Mouse (Mus musculus) midbrain, embryonic 15.5 days (tissue): ENCODE data around the gene Aoc1. TPM values are rescaled to one million over a fixed set of nuclear protein-coding genes. Genes with fewer than 3 reads are reported as not detected.

Experiments
- ATAC-seq: fragments of 200-750 bp; cut with Nextera tagmentation; replicated peaks from 2 replicates; pipeline ENCODE4 v1.8.0; 2017; ENCODE audit warnings: moderate TSS enrichment
- H3K27ac ChIP-seq: fragments of 300-500 bp; sonication (generic); 2 replicates; pipeline ENCODE4 v1.5.1; 2015; ENCODE audit warnings: mild to moderate bottlenecking, inconsistent platforms
- H3K27me3 ChIP-seq: fragments of 300-500 bp; sonication (generic); replicated peaks from 2 replicates; pipeline ENCODE4 v1.6.1; 2015; ENCODE audit warnings: inconsistent platforms
- H3K36me3 ChIP-seq: fragments of 300-500 bp; sonication (generic); replicated peaks from 2 replicates; pipeline ENCODE4 v1.6.1; 2015; ENCODE audit warnings: inconsistent platforms
- H3K4me1 ChIP-seq: fragments of 300-500 bp; sonication (generic); 2 replicates; pipeline ENCODE4 v1.6.1; 2015; ENCODE audit warnings: inconsistent platforms
- H3K4me2 ChIP-seq: fragments of 300-500 bp; sonication (generic); 2 replicates; pipeline ENCODE4 v1.6.1; 2015; ENCODE audit warnings: inconsistent platforms, mild to moderate bottlenecking, moderate library complexity
- H3K4me3 ChIP-seq: fragments of 300-500 bp; sonication (generic); 2 replicates; pipeline ENCODE4 v1.5.1; 2015; ENCODE audit warnings: mild to moderate bottlenecking, inconsistent platforms
- H3K9ac ChIP-seq: fragments of 300-500 bp; sonication (generic); 2 replicates; pipeline ENCODE4 v1.6.1; 2015; ENCODE audit warnings: mild to moderate bottlenecking, inconsistent platforms
- H3K9me3 ChIP-seq: fragments of 300-500 bp; sonication (generic); 2 replicates; pipeline ENCODE4 v1.6.1; 2016; ENCODE audit warnings: inconsistent platforms
- WGBS: fragments of 180-500 bp; shearing (Covaris S2); methylation state at CpG from one replicate; pipeline ENCODE4 v1.1.7; 2015; ENCODE audit warnings: mixed read lengths; 5-methylcytosine and 5-hydroxymethylcytosine counted together
- polyA plus RNA-seq: library from polyadenylated mRNA; unstranded; fragments of >200 nt; fragmentation: Nextera tagmentation; extraction: Ambion mirVana; gene quantifications from 2 replicates; pipeline ENCODE4 v1.2.1, GENCODE M21; 2015

The Aoc1 gene
- polyA plus RNA-seq, 1 experiment from 2014 or later: not detected

DNA sequence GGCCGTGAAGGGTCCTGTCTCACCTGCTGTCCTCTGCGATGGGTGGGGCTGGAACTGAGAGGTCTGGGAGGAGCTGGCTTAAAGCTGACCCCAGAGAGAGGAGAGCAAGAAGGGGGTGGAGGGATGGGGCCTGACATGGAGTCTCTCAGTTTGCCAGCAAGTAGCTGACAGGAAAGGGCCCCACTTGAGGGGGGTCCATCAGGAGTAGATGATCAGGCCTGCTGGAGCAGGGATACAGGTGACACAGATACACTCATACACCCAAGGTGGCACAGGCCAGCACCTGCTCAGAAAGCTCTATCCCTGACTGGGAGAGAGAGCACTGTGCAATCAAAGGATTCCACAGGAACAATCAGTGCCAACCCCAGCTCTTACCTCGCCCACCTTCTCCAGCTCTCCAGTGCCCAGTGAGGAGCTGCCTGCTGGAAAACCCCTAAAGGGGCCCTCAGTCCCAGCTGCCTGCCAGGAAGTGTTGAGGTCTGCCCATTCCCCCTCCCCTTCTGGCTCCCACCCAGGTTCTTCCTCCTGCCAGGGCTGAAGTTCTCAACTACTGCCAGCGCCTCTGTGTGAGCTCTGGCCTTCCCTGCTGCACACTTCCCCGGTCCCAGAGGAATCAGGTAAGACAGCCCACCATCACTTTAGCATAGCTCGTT, 31.6 kb upstream of the Aoc1 start, which contains the start of gene Tmem176b:
TSS of gene Tmem176b (minus strand) at position 524 of the 653 bp plus-strand sequence.
- 12% methylated on average over 6 of the region's 6 CpGs for WGBS
- H3K4me1 ChIP-seq: peaks cover 29% of the 10 kb centered on the region
- peak within 1 kb of the TSS; percentile 58 for H3K4me2 ChIP-seq
- H3K27ac ChIP-seq: peak within 1 kb of the TSS; percentile 78
- no peaks in the 10 kb centered on the region for H3K36me3 ChIP-seq
- peak within 1 kb of the TSS; percentile 46 for H3K9ac ChIP-seq
- no peaks in the 10 kb centered on the region for H3K9me3 ChIP-seq
- peak within 1 kb of the TSS; percentile 41 for H3K4me3 ChIP-seq
- peak; percentile 93 for ATAC-seq
- no peaks in the 10 kb centered on the region for H3K27me3 ChIP-seq

DNA sequence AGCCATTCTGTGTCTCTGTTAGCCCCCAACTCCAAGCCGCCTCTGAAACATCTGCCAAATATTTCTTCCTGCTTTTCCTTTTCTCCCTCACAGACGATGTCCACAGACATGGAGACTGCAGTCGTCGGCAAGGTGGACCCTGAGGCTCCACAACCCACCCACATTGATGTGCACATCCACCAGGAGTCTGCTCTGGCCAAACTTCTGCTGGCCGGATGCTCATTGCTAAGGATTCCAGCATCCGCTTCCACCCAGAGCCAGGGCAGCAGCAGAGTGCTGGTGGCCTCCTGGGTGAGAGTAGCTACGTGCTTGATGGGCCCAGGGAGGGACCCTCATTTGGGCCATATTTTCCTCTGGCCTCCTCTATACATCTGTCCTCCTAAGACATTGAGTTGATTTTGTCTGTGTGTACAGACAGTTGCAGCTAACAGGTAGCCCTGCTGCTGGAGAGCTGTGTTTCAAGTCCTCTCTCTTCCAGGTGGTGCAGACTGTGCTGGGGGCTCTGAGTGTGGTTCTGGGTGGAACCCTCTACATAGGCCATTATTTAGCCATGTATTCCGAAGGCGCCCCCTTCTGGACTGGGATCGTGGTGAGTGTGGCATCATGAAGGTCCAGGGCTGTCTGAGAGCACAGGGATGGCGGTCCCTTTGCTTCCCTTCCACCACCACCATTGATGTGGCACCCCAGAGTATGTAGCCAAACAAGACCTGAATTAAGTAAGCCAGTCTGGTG, 30.4 kb upstream of the Aoc1 start:
- Histone ChIP-seq H3K27ac (no peak overlapping the region), H3K9ac (no peak overlapping the region), H3K4me3 (0 out of 2 replicates have a peak overlapping the region, but pooled peaks have one; percentile 41), H3K4me1 (peaks cover 29% of the 10 kb centered on the region), H3K27me3 (no peaks in the 10 kb centered on the region), H3K9me3 (no peaks in the 10 kb centered on the region), H3K36me3 (no peaks in the 10 kb centered on the region), H3K4me2 (peak overlapping the region; percentile 58)
- 79% methylated on average over 11 of the region's 11 CpGs for WGBS
- no peak for ATAC-seq

- no peak overlapping the region for H3K4me3 ChIP-seq
- WGBS: 71% methylated on average over 4 of the region's 4 CpGs
- no peak overlapping the region for H3K9ac ChIP-seq
- no peaks in the 10 kb centered on the region for H3K27me3 ChIP-seq
- no peaks in the 10 kb centered on the region for H3K36me3 ChIP-seq
- H3K9me3 ChIP-seq: no peaks in the 10 kb centered on the region
- H3K4me2 ChIP-seq: no peak overlapping the region
- ATAC-seq: no peak
- no peak overlapping the region for H3K27ac ChIP-seq
- peaks cover 22% of the 10 kb centered on the region for H3K4me1 ChIP-seq
Observed at GRCm38 (mm10) chr6:48845086-48845485, 27.6 kb upstream of the Aoc1 start.

DNA sequence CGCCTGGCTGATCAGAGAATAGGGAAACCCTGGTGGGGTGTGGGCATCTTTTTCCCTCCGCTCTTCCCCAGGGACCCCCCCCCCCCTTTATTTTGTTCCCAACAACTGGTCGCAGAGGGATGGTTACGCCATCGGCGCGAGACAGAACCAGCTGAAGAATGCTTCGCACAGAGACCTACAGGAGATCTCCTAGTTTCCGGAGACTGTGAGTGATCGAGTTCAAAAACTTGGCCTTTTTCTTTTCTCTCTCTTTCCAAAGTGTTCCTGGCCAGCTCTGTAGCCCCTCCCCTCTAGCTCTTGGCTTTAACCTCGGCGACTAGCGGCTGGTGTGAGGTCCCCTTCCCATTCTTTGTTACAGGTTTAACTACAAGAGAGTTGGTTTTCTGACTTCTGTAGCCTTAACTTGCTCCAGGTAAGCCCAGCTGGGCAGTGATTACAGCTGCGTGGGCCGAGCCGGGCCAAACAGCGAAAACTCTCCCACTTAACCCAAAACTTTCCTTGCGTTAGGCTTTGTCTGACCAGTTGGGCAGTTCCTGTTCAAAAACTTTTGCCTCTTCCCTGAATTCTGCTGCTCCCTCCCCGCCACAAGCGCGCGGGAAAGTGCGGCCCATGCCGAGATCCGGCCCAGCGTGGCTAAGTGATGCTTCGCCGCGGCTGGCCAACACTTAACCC, 20.7 kb upstream of the Aoc1 start:
- Histone ChIP-seq H3K4me3 (peak overlapping the region; percentile 35), H3K9ac (no peak overlapping the region), H3K4me1 (peaks cover 7% of the 10 kb centered on the region; the same call in 1 of the 2 replicates), H3K9me3 (no peaks in the 10 kb centered on the region), H3K27ac (no peak overlapping the region), H3K36me3 (no peaks in the 10 kb centered on the region), H3K27me3 (no peaks in the 10 kb centered on the region), H3K4me2 (peak overlapping the region; percentile 64)
- ATAC-seq: no peak
- 2% methylated on average over 29 of the region's 29 CpGs for WGBS

DNA sequence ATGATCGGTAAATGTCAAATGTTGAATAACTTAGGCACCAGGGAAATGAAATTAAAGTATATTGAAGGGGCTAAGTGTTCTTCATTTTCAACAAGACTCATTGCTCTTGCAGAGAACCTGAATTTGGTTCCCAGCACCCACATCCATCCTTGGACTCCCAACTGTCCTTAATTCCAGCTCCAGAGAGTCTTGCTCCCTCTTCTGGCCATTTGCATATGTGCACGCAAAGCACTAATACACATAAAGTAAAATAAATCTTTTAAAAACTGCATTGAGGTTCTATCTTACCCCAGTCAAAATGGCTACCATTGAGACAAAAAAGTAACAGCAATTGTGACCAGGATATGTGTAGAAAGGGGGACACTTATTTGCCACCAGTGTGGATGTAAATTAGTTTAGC, 18.5 kb upstream of the Aoc1 start:
- ATAC-seq: no peak
- no peak overlapping the region for H3K4me2 ChIP-seq
- no peak overlapping the region for H3K4me3 ChIP-seq
- no peak overlapping the region for H3K9ac ChIP-seq
- H3K4me1 ChIP-seq: peaks cover 7% of the 10 kb centered on the region; the same call in 1 of the 2 replicates
- H3K36me3 ChIP-seq: no peaks in the 10 kb centered on the region
- WGBS: 94% methylated on average over 2 of the region's 2 CpGs
- no peak overlapping the region for H3K27ac ChIP-seq
- no peaks in the 10 kb centered on the region for H3K9me3 ChIP-seq
- no peaks in the 10 kb centered on the region for H3K27me3 ChIP-seq

GRCm38 (mm10) chr6:48857613-48858302, 14.9 kb upstream of the Aoc1 start:
- no peak overlapping the region for H3K9ac ChIP-seq
- H3K27me3 ChIP-seq: no peaks in the 10 kb centered on the region
- ATAC-seq: no peak
- no peaks in the 10 kb centered on the region for H3K9me3 ChIP-seq
- no peaks in the 10 kb centered on the region for H3K4me1 ChIP-seq
- WGBS: 55% methylated on average over 8 of the region's 8 CpGs
- no peak overlapping the region for H3K4me3 ChIP-seq
- H3K36me3 ChIP-seq: no peaks in the 10 kb centered on the region
- no peak overlapping the region for H3K4me2 ChIP-seq
- H3K27ac ChIP-seq: no peak overlapping the region

- H3K4me1 ChIP-seq: no peaks in the 10 kb centered on the region
- H3K36me3 ChIP-seq: no peaks in the 10 kb centered on the region
- WGBS: 12% methylated on average over 23 of the region's 23 CpGs
- no peak for ATAC-seq
- no peak overlapping the region for H3K27ac ChIP-seq
- peak overlapping the region; percentile 35 for H3K4me2 ChIP-seq
- H3K27me3 ChIP-seq: no peaks in the 10 kb centered on the region
- H3K4me3 ChIP-seq: no peak overlapping the region
- no peaks in the 10 kb centered on the region for H3K9me3 ChIP-seq
- no peak overlapping the region for H3K9ac ChIP-seq
Observed at GRCm38 (mm10) chr6:48860130-48860815, 12.4 kb upstream of the Aoc1 start.

DNA sequence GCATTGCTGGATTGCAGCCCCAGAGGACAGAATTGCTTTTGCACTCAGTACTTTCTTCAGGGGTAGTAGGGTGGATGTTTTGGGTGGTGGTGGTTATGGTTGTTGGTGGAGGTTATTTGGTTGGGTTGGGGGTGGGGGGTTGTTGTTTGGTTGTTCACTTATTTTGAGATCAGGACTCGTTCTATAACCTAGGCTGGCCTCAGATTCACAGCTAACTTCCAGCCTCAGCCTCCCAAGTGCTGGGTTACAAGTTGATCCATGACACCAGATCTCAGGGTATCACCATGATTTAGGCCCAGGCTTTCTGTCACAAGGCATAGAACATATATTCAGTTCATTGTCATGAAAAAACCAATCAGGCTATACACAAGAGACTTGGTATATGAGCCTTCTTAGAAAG, 11.8 kb upstream of the Aoc1 start:
- Histone ChIP-seq H3K36me3 (no peaks in the 10 kb centered on the region), H3K4me3 (no peak overlapping the region), H3K4me1 (0 out of 2 replicates have a peak, but pooled peaks cover under 1% of the 10 kb centered on the region), H3K27ac (no peak overlapping the region), H3K4me2 (no peak overlapping the region), H3K9ac (no peak overlapping the region), H3K27me3 (no peaks in the 10 kb centered on the region), H3K9me3 (no peaks in the 10 kb centered on the region)
- no peak for ATAC-seq
- 87% methylated on average over 1 of the region's 1 CpGs for WGBS

- H3K36me3 ChIP-seq: no peaks in the 10 kb centered on the region
- H3K9me3 ChIP-seq: no peaks in the 10 kb centered on the region
- no peak for ATAC-seq
- no peak overlapping the region for H3K27ac ChIP-seq
- no peak overlapping the region for H3K9ac ChIP-seq
- H3K4me2 ChIP-seq: no peak overlapping the region
- 74% methylated on average over 12 of the region's 12 CpGs for WGBS
- 0 out of 2 replicates have a peak, but pooled peaks cover 8% of the 10 kb centered on the region for H3K4me1 ChIP-seq
- H3K4me3 ChIP-seq: no peak overlapping the region
- H3K27me3 ChIP-seq: no peaks in the 10 kb centered on the region
Observed at GRCm38 (mm10) chr6:48861616-48862280, 10.9 kb upstream of the Aoc1 start.

DNA sequence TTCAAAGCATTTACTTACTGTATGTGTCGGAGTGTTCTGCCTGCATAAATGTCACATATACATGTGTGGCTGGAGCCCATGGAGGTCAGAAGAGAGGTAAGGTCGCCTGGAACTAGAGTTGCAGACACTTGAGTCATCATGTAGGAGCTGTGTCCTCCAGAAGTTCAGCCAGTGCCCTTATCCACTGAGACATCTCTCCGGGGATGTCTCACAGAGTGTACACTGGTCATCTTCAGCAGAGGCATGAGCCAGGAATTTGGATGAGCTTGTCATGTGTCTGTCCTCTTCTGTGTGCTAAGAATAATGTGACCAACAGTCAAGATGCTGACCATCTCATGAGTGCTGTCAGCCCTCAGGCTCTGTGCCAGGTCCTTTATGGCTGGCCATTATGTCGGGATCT, 9.9 kb upstream of the Aoc1 start:
- Histone ChIP-seq H3K9ac (no peak overlapping the region), H3K4me2 (no peak overlapping the region), H3K4me1 (peaks cover 17% of the 10 kb centered on the region), H3K27ac (no peak overlapping the region), H3K27me3 (no peaks in the 10 kb centered on the region), H3K4me3 (no peak overlapping the region), H3K9me3 (no peaks in the 10 kb centered on the region), H3K36me3 (no peaks in the 10 kb centered on the region)
- no peak for ATAC-seq
- 83% methylated on average over 4 of the region's 4 CpGs for WGBS

DNA sequence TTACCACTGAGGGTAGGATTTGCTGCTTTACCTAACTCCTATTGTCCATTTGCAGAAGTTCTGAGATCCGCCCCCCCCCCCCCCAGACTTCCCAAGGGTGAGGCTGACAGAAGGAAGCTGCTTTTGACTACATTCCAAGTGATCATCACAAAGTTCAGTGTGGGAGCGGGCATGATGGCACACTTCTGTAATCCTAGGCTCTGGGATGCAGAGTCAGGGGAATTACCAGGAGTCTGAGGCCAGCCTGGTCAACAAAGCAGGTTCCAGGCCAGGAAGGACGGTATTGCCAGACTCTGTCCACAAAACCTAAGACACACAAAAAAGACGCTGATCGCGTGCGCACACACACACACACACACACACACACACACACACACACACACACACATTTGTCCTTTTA, 9.2 kb upstream of the Aoc1 start:
- Histone ChIP-seq H3K4me1 (peaks cover 17% of the 10 kb centered on the region), H3K36me3 (no peaks in the 10 kb centered on the region), H3K27me3 (no peaks in the 10 kb centered on the region), H3K4me3 (no peak overlapping the region), H3K9ac (no peak overlapping the region), H3K9me3 (no peaks in the 10 kb centered on the region), H3K4me2 (no peak overlapping the region), H3K27ac (no peak overlapping the region)
- no peak for ATAC-seq
- WGBS: 86% methylated on average over 7 of the region's 7 CpGs
